Mouse (Mus musculus): Measurements from ENCODE around the gene Sel1l. TPM values are rescaled to one million over a fixed set of nuclear protein-coding genes. Genes with fewer than 3 reads are reported as not detected.

The Sel1l gene
- polyA plus RNA-seq, 1 experiment = 24.1 TPM

Other genes with a start within 250 kb of the Sel1l start
- gene Ston2, start 60.8 kb downstream of the Sel1l start, polyA plus RNA-seq (2012; rRNA removed) = 2.3 and 9.5 TPM in 2 replicates